Mouse (Mus musculus) liver, embryonic 12.5 days (tissue): ENCODE measurements around the gene Cstf3. TPM values are rescaled to one million over a fixed set of nuclear protein-coding genes. Genes with fewer than 3 reads are reported as not detected.

ENCODE experiments used
- ATAC-seq: fragments of 200-750 bp; cut with Nextera tagmentation; 2 replicates; pipeline ENCODE4 v1.8.0; 2017; ENCODE audit warnings: moderate number of reproducible peaks, mild to moderate bottlenecking, moderate library complexity
- H3K27ac ChIP-seq: fragments of 300-500 bp; sonication (generic); 2 replicates; pipeline ENCODE4 v1.5.1; 2016; ENCODE audit warnings: mild to moderate bottlenecking
- H3K27me3 ChIP-seq: fragments of 300-500 bp; sonication (generic); replicated peaks from 2 replicates; pipeline ENCODE4 v1.6.1; 2016; ENCODE audit warnings: mild to moderate bottlenecking, moderate library complexity
- H3K36me3 ChIP-seq: fragments of 300-500 bp; sonication (generic); 2 replicates; pipeline ENCODE4 v1.6.1; 2016; ENCODE audit warnings: mild to moderate bottlenecking, moderate library complexity
- H3K4me1 ChIP-seq: fragments of 300-500 bp; sonication (generic); 2 replicates; pipeline ENCODE4 v1.6.1; 2016
- H3K4me2 ChIP-seq: fragments of 300-500 bp; sonication (generic); 2 replicates; pipeline ENCODE4 v1.6.1; 2016; ENCODE audit warnings: mild to moderate bottlenecking, moderate library complexity
- H3K4me3 ChIP-seq: fragments of 300-500 bp; sonication (generic); 2 replicates; pipeline ENCODE4 v1.5.1; 2016; ENCODE audit warnings: mild to moderate bottlenecking, moderate library complexity
- H3K9ac ChIP-seq: fragments of 300-500 bp; sonication (generic); 2 replicates; pipeline ENCODE4 v1.6.1; 2016; ENCODE audit warnings: mild to moderate bottlenecking, moderate library complexity
- H3K9me3 ChIP-seq: fragments of 300-500 bp; sonication (generic); replicated peaks from 2 replicates; pipeline ENCODE4 v1.6.1; 2016; ENCODE audit warnings: mild to moderate bottlenecking, moderate library complexity
- WGBS: fragments of 180-500 bp; shearing (Covaris S2); methylation state at CpG from one replicate; pipeline ENCODE4 v1.1.7; 2016; ENCODE audit not compliant: insufficient replicate concordance; 5-methylcytosine and 5-hydroxymethylcytosine counted together
- polyA plus RNA-seq: library from polyadenylated mRNA; unstranded; fragments of >200 nt; fragmentation: Nextera tagmentation; extraction: Ambion mirVana; gene quantifications from 2 replicates; pipeline ENCODE4 v1.2.1, GENCODE M21; 2016

Gene Cstf3
- polyA plus RNA-seq, 1 experiment from 2014 or later: 43.2 TPM

DNA sequence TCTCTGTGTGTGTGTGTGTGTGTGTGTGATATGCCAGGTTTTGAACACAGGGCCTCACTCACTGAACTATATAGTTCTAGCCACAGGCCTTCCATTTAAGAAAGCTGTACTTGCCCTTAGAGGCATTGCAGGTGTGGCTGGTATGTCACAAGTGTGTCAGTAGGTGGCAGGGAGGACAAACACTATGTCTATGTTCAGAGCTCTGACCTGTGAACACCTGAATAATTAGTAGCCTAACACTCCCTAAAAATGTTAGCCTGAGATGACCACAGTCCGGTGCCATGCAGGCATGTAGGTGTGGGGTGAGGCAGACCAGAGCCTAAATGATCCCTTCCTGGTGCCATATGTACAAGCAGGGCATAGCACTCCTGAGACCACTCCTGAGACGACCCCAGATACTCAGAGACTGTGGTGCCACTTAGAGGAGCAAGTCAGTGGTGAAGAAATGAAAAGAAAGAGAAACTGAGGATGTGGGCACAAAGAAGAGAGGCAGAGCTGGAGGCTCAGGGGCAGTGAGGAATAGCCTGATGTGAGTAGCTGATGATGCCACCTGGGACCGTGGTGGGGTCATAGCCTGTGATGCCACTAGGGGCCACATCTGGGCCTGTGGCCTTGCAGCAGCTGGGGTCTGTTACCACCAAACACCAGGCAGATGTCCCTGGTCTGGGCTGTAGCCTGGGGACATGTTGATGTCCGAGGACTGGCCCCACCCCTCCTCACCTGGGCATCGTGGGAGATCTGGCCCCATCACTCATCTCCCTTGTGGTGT, 11.3 kb upstream of the Cstf3 start:
- Histone ChIP-seq H3K27ac (no peak overlapping the region), H3K9ac (no peak overlapping the region), H3K4me3 (no peak overlapping the region), H3K36me3 (no peaks in the 10 kb centered on the region), H3K9me3 (no peaks in the 10 kb centered on the region), H3K27me3 (no peaks in the 10 kb centered on the region; the same call in 1 of the 2 replicates), H3K4me1 (peaks cover 12% of the 10 kb centered on the region; the same call in 1 of the 2 replicates), H3K4me2 (no peak overlapping the region)
- no peak for ATAC-seq
- WGBS: 69% methylated on average over 5 of the region's 5 CpGs

DNA sequence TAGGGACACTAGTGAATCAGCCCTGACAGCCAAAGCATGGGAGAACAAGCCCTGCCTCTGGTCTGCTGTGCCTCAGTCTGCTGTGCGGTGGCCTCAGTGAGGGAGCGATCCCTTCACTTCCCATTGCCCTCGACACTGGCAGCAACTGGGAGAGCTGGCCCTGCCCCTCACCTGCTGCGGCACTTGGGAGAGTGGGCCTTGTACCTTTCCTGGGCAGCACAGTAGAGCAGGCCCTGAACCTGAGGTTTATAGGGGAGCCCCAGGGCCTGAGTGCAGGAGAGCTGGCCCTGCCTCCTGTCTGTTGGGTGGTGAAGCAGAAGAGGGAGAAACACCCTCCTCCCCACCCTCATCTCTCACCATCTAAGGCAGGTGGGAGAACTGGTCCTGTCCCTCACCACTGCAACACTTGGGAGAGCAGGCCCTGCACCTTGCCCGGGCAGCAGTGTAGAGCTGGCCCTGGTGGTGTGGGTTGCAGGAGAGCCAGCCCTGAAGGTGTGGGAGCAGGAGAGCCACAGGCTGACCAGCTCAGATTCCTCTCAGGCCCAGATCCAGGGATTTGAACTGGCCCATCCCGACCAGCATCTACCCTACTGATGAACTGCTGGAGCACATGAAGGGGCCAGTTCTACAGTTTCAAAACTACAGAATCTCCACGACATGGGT, 10.4 kb upstream of the Cstf3 start:
- peaks cover 12% of the 10 kb centered on the region; the same call in 1 of the 2 replicates for H3K4me1 ChIP-seq
- H3K36me3 ChIP-seq: no peaks in the 10 kb centered on the region
- no peaks in the 10 kb centered on the region for H3K9me3 ChIP-seq
- H3K9ac ChIP-seq: no peak overlapping the region
- H3K4me3 ChIP-seq: no peak overlapping the region
- H3K27ac ChIP-seq: no peak overlapping the region
- no peak; the same call in 1 of the 2 replicates for ATAC-seq
- H3K4me2 ChIP-seq: no peak overlapping the region
- H3K27me3 ChIP-seq: no peaks in the 10 kb centered on the region; the same call in 1 of the 2 replicates
- WGBS: 68% methylated on average over 7 of the region's 7 CpGs

DNA sequence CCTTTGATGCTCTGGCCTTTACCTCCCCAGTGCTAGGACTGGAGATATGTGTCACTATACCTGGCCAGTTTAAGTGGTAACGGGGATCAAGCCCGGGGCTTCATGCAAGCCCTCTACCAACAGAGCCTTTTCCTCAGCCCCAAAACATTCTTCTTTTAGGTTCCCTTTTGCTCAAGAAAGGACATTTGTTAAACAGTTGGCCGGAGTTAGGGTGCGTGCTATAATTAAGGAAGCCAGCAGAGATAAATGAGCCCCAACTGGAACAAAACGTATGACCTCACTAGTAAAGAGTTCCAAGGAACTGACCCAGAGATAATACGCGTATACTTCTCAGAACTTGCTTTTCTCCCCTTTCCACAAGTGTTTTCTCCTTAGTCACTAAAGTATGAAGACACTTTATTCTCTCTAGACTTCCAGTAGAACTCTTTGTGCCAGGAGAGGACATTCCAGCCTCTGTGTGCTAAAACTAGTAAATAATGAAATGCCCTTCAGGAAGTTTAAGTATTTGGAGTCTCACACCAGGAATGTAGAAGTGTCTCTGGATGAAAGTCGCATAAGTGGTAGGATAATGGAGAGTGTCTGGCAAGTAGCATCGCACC, 8.9 kb upstream of the Cstf3 start:
- 62% methylated on average over 9 of the region's 9 CpGs for WGBS
- no peak overlapping the region for H3K4me2 ChIP-seq
- no peak for ATAC-seq
- H3K9me3 ChIP-seq: no peaks in the 10 kb centered on the region
- no peaks in the 10 kb centered on the region for H3K36me3 ChIP-seq
- no peak overlapping the region for H3K9ac ChIP-seq
- no peak overlapping the region for H3K27ac ChIP-seq
- peaks cover 12% of the 10 kb centered on the region; the same call in 1 of the 2 replicates for H3K4me1 ChIP-seq
- no peaks in the 10 kb centered on the region; the same call in 1 of the 2 replicates for H3K27me3 ChIP-seq
- no peak overlapping the region for H3K4me3 ChIP-seq

DNA sequence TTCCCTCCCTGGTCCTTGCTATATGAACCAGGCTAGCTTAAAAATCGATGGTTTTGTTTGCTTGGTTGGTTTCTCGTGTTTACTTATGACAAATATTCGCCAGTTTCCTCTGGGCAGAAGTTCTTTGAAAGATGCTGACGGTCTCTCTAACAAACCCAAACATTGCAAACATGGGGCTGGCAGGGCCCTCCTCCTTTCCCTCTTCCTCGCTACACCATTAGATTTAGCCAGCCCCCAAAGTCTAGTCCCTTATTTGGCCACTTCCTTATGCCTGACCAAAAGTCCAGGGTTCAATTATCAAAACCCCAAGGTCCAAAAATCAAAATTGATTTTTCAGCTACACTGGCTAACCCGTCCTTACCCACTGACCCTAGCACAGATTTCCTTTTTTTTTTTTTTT, 7.3 kb upstream of the Cstf3 start:
- Histone ChIP-seq H3K9me3 (no peaks in the 10 kb centered on the region), H3K9ac (no peak overlapping the region), H3K4me1 (peaks cover 10% of the 10 kb centered on the region; the same call in 1 of the 2 replicates), H3K27ac (no peak overlapping the region), H3K4me3 (no peak overlapping the region), H3K36me3 (no peaks in the 10 kb centered on the region), H3K27me3 (no peaks in the 10 kb centered on the region; the same call in 1 of the 2 replicates), H3K4me2 (no peak overlapping the region)
- no peak for ATAC-seq
- WGBS: 61% methylated on average over 6 of the region's 6 CpGs

DNA sequence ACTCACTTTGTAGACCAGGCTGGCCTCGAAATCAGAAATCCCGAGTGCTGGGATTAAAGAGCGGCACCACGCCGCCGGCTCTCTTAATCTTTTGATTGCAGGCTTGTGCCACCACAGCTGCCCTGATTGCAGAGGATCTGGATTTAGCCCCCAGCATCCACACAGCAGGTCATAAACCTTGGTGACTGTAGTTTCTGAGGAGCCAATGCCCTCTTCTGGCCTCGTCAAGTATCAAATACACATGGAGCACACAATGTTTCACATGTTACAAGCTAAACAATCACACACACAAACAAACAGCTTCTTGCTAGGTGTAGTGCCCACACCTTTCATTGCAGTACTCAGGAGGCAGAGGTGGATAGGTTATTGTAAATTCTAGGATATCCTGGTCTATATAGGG, 6.1 kb upstream of the Cstf3 start:
- no peak overlapping the region for H3K4me3 ChIP-seq
- H3K27me3 ChIP-seq: no peaks in the 10 kb centered on the region; the same call in 1 of the 2 replicates
- H3K9ac ChIP-seq: no peak overlapping the region
- ATAC-seq: no peak
- H3K9me3 ChIP-seq: no peaks in the 10 kb centered on the region
- H3K36me3 ChIP-seq: no peaks in the 10 kb centered on the region
- peaks cover 9% of the 10 kb centered on the region for H3K4me1 ChIP-seq
- WGBS: 60% methylated on average over 7 of the region's 7 CpGs
- no peak overlapping the region for H3K27ac ChIP-seq
- no peak overlapping the region for H3K4me2 ChIP-seq

DNA sequence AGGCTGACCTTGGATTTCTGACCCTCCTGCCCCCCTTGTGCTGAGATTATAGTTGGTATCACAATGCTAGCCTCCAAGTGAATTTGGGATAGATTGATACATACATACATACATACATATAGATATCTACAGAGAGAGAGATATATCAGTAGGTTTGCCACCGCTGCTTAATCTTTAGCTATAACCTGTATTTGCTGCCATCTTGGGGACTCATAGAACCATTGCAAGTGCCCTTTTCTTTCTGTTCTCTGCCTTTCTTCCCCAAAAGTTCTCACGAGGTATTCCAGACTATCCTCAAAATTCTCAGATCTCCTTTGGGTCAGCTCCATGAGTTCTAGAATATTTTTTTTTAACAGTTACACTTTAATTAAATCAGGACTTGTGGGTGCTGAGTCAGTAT, 4.7 kb upstream of the Cstf3 start:
- Histone ChIP-seq H3K27ac (no peak overlapping the region), H3K36me3 (no peaks in the 10 kb centered on the region), H3K4me3 (no peak overlapping the region), H3K9ac (no peak overlapping the region), H3K4me2 (no peak overlapping the region), H3K4me1 (peaks cover 14% of the 10 kb centered on the region), H3K27me3 (no peaks in the 10 kb centered on the region; the same call in 1 of the 2 replicates), H3K9me3 (no peaks in the 10 kb centered on the region)
- ATAC-seq: no peak
- 30% methylated on average over 2 of the region's 2 CpGs for WGBS

DNA sequence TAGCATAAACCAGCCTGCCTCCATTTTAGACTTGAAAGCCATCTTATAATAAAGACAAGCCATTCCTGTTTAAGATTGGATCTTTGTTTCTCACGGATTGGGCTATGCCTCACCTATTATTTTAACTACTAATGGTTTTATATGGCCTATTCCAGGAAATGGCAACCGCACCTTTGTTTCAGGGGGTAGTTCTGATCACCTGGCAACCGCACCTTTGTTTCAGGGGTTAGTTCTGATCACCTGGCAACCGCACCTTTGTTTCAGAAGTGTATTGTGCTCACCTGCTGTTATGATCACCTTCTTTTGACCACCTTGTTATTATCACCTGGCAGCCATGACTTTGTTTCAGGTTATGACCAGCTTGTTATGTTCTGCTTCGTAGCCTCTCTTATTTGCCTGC, 1.8 kb upstream of the Cstf3 start:
- WGBS: 86% methylated on average over 5 of the region's 5 CpGs
- Histone ChIP-seq H3K9ac (no peak overlapping the region), H3K36me3 (no peaks in the 10 kb centered on the region), H3K9me3 (no peaks in the 10 kb centered on the region), H3K27me3 (no peaks in the 10 kb centered on the region; the same call in 1 of the 2 replicates), H3K4me2 (no peak overlapping the region), H3K4me3 (no peak overlapping the region), H3K27ac (no peak overlapping the region), H3K4me1 (peaks cover 27% of the 10 kb centered on the region)
- ATAC-seq: no peak

DNA sequence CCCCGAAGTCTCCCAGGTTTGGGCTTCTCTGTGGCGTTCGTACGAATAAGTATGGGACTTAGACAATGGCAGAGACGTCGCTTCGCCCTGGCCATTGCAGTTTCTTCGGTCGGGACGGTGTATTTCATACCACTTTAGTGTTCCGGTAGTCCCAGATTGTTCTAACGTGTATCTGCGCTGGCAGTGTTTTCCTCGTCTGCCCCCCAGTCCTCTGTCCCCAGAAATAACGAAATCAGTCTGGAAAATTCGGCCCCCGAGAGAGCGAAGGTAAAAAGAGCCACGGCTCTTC, 450 bp downstream of the Cstf3 start:
- no peak for ATAC-seq
- Histone ChIP-seq H3K36me3 (peaks cover 6% of the 10 kb centered on the region), H3K9me3 (no peaks in the 10 kb centered on the region), H3K4me3 (peak overlapping the region; percentile 79), H3K9ac (peak overlapping the region; percentile 84), H3K27me3 (no peaks in the 10 kb centered on the region), H3K4me1 (peaks cover 29% of the 10 kb centered on the region), H3K4me2 (peak overlapping the region; percentile 88), H3K27ac (peak overlapping the region; percentile 82)
- WGBS: under 1% methylated on average over 19 of the region's 19 CpGs

DNA sequence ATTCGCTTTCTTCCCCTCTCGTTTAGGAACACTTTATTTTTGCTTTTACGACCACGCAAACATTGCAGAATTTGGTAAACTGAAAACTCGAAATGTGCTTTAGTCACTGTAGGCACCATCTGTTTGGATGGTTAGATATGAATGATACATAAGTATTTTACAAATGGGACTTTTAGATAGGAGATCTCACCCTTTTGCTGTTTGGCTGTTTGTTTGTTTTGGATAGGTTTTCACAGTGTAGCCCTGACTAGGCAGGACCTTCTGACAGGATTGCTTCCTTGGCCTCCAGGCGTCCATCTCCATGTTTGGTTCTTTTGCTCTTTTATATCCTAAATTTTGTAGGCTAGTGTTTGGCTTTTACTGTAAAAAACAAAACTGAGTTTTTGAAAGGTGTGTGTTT, 818 bp downstream of the Cstf3 start:
- Histone ChIP-seq H3K9ac (peak overlapping the region; percentile 84), H3K9me3 (no peaks in the 10 kb centered on the region), H3K36me3 (peaks cover 6% of the 10 kb centered on the region), H3K27ac (peak overlapping the region; percentile 82), H3K4me1 (peaks cover 29% of the 10 kb centered on the region), H3K4me3 (peak overlapping the region; percentile 79), H3K27me3 (no peaks in the 10 kb centered on the region), H3K4me2 (peak overlapping the region; percentile 88)
- 1% methylated on average over 6 of the region's 6 CpGs for WGBS
- no peak for ATAC-seq

DNA sequence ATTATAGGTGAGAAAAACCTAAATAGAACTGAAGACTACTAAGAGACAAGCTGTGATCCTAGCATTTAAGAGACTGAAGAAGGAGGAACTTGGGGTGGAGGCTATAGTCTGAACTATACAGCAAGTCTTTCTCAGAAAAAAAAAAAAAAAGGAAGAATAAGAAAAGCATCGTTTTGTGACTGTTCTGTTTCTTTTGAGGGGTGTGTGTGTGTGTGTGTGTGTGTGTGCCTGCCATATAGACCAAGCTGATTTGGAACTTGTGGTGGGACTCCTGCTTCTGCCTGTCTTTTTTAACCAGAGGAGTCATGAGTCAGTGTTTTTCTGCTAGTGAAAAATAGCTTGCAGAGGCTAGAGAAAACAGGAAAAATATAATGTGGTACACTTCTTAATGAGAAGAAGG, 4.7 kb downstream of the Cstf3 start:
- Histone ChIP-seq H3K4me1 (peaks cover 27% of the 10 kb centered on the region), H3K9ac (no peak overlapping the region), H3K36me3 (peaks cover 12% of the 10 kb centered on the region), H3K27me3 (no peaks in the 10 kb centered on the region), H3K27ac (no peak overlapping the region), H3K4me3 (no peak overlapping the region), H3K9me3 (no peaks in the 10 kb centered on the region), H3K4me2 (no peak overlapping the region)
- 20% methylated on average over 1 of the region's 1 CpGs for WGBS
- ATAC-seq: no peak

DNA sequence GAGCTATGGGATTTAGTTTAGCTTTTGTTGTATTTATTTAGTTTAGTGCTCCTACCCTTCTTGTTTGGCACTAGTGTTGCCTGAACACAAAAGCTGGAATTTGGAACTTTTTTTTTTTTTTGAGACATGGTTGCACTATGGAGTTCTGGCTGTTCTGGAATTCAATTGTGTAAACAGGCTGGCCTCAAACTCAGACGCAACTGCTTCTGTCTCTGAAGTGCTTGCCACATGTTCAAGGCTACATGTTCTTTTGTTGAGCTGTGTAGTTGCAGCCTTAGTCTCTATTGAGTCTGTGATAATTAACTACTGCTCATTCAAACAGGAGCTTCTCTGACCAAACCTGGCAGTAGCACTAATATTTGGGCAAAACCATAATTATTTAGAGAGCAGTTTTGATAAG, 13.1 kb downstream of the Cstf3 start:
- H3K27ac ChIP-seq: no peak overlapping the region
- no peak for ATAC-seq
- H3K4me2 ChIP-seq: no peak overlapping the region
- no peaks in the 10 kb centered on the region for H3K27me3 ChIP-seq
- no peak overlapping the region for H3K4me3 ChIP-seq
- no peak overlapping the region for H3K9ac ChIP-seq
- 71% methylated on average over 1 of the region's 1 CpGs for WGBS
- peaks cover 10% of the 10 kb centered on the region; the same call in 1 of the 2 replicates for H3K4me1 ChIP-seq
- no peaks in the 10 kb centered on the region for H3K9me3 ChIP-seq
- H3K36me3 ChIP-seq: peaks cover 20% of the 10 kb centered on the region

DNA sequence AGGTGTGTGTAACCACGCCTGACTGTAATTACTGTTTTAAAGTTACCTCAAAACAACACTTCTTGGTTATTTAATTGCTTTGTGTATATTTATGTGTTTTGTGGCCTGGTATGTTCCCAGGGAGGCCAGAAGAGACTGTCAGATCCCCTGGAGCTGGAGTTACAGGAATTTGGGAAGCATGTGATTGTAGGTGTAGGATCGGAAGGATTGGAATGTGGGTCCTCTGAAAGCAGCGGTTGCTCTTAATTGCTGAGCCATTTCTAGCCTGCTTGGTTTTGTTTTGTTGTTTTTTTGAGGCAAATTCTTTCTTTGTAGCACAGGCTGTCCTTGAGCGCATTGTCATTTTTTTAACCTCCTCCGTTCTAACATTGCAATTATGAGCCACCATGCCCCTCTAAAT, 14.4 kb downstream of the Cstf3 start:
- WGBS: 82% methylated on average over 5 of the region's 5 CpGs
- no peak overlapping the region for H3K9ac ChIP-seq
- ATAC-seq: no peak

More for the DNA sequence above, 14.4 kb downstream of the Cstf3 start:
- H3K4me2 ChIP-seq: no peak overlapping the region
- no peaks in the 10 kb centered on the region for H3K9me3 ChIP-seq
- no peaks in the 10 kb centered on the region for H3K27me3 ChIP-seq
- no peak overlapping the region for H3K4me3 ChIP-seq
- H3K4me1 ChIP-seq: peaks cover 10% of the 10 kb centered on the region; the same call in 1 of the 2 replicates
- H3K27ac ChIP-seq: no peak overlapping the region
- peaks cover 21% of the 10 kb centered on the region for H3K36me3 ChIP-seq
